Mouse (Mus musculus): ENCODE data around the gene Hist2h2ac.
A peak's percentile ranks its signal among the peaks of the same experiment; 100 is the strongest.
"Not testable (repeated sequence)": the region's sequence is repeated elsewhere in the genome, so short reads cannot be mapped to it uniquely, and the experiment has no call there.

Gene Hist2h2ac

DNA sequence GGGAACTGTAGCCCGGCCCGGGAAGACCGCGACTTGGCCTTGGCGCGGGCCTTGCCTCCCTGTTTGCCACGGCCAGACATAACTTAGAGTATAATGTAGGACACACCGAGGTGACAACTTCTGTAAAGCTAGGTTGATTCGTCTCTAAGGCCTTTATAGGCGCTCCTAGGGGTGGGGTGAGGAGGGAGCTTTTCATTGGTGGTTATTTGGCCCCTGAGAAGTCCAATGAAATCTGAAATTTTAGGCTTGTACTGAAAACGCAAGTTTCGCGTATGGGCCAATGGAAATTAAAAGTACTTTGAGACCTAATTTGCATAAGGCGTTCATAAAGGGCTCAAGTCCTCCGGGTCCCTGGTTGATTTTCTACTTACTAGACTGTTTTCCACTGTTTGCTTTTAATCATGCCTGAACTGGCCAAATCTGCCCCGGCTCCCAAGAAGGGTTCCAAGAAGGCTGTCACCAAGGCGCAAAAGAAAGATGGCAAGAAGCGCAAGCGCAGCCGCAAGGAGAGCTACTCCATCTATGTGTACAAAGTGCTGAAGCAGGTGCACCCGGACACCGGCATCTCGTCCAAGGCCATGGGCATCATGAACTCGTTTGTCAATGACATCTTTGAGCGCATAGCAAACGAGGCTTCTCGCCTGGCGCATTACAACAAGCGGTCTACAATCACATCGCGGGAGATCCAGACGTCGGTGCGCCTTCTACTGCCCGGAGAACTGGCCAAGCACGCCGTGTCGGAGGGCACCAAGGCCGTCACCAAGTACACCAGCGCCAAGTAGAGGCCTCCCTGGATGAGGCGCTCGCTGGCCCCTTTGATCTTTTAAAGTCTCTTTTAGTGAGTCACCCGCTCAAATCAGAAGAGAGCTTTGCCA is at the start of gene Hist2h2ac, which contains the start of gene Hist2h2be:
TSS of gene Hist2h2ac (minus strand) at position 116 of the 875 bp plus-strand sequence.
TSS of gene Hist2h2be (plus strand) at position 355 of the 875 bp plus-strand sequence.
- DNase-seq (ENCODE audit: low spot score) = peak; percentile 90

DNA sequence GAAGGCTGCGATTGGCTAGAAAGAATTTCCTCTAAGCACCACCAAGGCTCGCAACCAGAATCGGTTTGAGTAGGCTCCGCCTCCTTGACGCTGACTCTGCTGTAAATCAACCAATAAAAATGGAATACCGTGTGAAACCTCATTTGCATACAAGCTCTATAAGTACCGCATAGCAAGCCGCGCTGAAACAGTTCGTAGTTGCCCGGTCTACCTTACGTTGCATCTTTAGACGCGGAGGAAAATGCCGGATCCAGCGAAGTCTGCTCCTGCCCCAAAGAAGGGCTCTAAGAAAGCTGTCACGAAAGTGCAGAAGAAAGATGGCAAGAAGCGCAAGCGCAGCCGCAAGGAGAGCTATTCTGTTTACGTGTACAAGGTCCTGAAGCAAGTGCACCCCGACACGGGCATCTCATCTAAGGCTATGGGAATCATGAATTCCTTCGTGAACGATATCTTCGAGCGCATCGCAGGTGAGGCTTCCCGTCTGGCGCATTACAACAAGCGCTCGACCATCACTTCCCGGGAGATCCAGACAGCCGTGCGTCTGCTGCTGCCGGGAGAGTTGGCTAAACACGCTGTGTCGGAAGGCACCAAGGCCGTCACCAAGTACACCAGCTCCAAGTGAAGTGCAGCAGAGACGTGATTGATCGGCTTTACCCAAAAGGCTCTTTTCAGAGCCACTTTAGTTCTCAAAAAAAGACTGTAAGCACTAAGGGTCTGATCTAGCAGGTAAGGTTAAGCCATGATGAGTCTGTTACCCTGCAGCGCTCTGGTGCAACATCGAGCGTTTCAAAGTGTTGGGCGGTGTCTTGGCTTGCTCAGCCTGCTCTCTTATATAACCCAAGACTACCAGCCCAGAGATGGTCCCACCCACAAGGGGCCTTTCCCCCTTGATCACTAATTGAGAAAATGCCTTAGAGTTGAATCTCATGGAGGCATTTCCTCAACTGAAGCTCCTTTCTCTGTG is 49.1 kb upstream of the Hist2h2ac start, which contains the start of gene Hist2h2bb:
TSS of gene Hist2h2bb (plus strand) at position 242 of the 964 bp plus-strand sequence.
- DNase-seq (ENCODE audit: low spot score) = peak; percentile 98

DNA sequence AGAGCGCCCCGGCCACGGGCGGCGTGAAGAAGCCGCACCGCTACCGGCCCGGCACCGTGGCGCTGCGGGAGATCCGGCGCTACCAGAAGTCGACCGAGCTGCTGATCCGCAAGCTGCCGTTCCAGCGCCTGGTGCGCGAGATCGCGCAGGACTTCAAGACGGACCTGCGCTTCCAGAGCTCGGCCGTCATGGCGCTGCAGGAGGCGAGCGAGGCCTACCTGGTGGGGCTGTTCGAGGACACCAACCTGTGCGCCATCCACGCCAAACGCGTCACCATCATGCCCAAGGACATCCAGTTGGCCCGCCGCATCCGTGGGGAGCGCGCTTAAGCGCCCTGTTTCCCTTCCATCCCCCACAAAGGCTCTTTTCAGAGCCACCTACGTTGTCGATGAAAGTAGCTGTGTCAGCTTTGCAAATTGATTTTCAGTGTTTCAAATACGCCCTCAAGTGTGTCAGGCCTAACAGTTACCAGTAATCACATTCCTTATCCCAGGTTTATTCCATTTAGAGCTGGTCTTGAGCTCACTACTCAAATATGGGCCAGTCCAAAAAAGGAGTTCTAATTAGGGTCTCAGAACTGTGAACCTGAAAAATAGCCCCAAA is 48.2 kb upstream of the Hist2h2ac start:
- DNase-seq (ENCODE audit: low spot score) = not testable (repeated sequence)

DNA sequence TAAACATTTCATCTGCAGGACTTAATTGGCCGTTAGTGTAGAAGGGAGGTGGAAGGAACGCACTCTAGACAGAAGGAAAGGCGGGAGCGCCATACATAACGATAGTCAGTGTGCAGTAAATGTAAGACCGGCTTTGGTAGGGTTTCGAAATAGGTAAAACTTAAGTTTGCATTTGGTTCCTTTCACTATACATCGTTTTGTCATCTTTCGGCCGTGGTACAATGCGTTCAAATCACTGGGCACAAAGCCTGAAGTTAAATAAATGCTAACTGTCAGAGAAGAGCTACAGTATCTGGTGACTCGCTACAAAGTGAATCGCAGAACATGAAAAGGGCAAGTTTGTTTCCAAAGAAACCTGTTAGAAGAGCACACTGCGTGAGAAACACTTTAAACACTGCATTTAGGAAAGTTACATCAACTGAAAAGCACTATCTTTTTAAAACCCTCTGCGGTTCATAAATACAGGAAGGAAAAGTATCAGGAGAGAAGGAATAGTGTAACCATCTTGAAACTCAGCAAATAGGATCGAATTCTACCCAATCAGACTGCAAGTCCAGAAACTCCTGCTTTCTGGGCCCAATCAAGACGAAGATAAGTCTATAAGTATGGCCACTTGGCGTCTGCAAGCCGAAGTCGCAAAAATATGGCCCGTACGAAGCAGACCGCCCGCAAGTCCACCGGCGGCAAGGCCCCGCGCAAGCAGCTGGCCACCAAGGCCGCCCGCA is 47.5 kb upstream of the Hist2h2ac start, which contains the start of gene Hist2h3b:
TSS of gene Hist2h3b (plus strand) at position 604 of the 725 bp plus-strand sequence.
- peak; percentile 90 for DNase-seq (ENCODE audit: low spot score)

DNA sequence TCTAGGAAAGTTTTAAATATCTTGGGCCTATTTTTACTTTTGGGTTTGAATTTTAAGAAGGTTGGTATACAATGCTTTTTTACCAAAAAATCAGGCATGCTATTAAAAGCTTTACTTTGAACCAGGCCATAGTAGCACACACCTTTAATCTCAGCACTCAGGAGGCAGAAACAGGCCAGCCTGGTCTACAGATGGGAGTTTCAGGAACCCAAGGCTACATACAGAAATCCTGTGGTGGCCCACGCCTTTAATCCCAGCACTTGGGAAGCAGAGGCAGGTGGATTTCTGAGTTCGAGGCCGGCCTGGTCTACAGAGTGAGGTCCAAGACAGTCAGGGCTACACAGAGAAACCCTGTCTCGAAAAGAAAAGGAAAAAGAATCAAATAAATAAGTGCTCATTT is 46.9 kb upstream of the Hist2h2ac start:
- DNase-seq (ENCODE audit: low spot score) = no peak

DNA sequence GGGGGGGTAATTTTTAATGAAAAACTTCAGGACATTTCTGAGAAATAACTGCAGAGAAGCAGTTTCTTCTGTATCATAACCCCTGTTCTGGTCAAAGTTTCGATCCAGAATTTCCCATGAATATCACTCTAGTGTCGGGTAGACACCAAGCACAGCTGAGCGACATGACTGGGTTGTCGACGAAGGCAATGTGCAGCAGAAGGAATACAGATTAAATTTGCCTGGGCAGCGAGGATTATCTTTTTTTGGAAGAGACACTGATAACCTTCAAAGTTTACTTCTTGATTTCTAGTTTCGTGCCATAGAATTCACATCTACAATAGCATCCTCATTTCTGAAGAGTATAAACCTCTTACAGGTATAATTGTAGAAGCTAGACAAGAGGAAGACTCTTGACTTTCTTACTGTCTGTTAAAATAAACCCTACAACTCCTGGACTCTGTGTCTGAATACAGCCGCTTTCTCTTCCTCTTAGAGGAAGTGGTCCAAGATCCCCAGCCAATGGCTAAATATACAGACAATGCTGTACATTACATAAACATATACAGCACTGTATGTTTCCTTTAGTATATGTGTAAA is 45.5 kb upstream of the Hist2h2ac start:
- DNase-seq (ENCODE audit: low spot score) = no peak

DNA sequence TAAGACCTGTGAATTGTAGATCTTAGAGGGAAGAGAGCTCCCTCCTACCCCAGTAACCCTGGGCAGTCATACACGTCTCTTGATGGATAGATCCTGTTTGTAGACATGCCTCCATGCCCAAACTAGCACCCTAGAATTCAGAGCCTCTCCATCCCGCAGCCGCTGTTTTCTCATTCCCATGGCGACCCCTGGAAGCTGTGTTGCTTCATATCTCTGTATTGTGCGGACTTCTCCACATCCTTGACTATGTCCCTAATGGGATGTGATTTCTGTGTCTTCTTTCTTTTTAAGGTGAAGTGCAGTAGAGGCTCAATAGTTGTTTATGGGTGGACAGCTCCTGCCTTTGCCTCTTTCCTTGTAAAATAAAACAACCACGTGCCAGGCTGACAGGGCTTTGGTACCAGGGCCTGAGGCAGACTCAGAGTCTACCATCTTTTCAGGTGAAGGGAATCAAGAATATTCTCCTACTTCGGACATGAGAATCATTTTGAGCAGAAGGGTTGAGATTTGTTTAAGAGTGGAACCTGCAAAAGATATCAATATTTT is 43.8 kb upstream of the Hist2h2ac start:
- no peak for DNase-seq (ENCODE audit: low spot score)

DNA sequence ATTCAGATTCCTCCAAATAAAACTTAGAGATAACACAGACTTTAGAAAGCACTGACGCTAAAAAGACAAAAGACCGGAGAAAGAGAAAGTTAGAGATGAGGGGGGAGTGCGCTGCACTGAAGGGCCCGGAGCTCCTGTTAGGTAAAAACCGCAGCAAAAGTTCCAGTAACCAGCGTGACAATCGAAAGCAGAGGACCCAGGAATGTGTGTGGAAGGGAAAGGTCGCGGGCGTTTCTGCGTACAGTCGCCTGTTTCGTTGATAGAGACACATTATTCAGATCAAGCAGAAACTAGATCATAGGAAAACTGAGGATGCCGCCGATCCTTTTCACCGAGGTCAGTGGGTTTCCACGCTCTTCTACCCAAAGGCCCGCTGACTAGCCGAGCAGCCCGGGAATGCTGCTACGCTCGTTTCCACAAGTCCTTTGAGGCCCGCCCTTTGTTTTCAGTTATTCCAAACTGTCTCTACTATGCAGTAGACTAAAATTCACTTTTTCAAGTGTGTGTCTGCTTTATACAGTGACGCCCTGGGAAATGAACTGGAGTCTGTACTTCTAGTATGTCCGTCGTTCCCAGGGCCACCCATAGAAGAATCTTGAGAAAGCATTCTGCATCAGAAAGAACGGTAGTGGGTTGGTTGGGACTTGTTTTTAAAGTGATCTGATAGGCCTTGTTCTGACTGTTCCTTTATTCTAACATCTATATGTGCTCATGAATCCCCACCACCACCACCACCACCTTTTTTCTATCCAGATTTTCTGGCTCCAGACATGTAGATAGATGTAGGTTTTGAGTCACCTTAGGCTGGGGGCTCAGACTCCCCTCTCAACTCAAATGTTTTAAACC is 43.1 kb upstream of the Hist2h2ac start:
- DNase-seq (ENCODE audit: low spot score) = peak; percentile 61

DNA sequence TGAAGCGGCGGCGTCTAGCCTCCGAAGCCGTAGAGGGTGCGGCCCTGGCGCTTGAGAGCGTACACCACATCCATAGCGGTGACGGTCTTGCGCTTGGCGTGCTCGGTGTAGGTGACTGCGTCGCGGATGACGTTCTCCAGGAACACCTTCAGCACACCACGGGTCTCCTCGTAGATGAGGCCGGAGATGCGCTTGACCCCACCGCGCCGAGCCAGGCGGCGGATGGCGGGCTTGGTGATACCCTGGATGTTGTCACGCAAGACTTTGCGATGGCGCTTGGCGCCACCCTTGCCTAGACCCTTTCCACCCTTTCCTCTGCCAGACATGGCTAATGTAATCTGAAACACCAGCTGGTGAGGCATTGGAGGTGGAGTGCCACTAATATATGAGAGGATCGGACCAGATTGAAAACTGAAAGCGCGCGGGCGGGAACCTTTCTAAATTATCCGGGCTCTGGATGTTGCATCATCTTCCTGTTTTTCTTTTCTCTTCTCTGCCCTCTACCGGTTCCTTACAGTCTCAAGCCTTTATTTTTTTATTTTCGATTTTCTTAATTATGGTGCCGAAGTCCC is 42.4 kb upstream of the Hist2h2ac start, which contains the start of gene Hist2h4:
TSS of gene Hist2h4 (minus strand) at position 333 of the 572 bp plus-strand sequence.
- peak; percentile 91 for DNase-seq (ENCODE audit: low spot score)

DNA sequence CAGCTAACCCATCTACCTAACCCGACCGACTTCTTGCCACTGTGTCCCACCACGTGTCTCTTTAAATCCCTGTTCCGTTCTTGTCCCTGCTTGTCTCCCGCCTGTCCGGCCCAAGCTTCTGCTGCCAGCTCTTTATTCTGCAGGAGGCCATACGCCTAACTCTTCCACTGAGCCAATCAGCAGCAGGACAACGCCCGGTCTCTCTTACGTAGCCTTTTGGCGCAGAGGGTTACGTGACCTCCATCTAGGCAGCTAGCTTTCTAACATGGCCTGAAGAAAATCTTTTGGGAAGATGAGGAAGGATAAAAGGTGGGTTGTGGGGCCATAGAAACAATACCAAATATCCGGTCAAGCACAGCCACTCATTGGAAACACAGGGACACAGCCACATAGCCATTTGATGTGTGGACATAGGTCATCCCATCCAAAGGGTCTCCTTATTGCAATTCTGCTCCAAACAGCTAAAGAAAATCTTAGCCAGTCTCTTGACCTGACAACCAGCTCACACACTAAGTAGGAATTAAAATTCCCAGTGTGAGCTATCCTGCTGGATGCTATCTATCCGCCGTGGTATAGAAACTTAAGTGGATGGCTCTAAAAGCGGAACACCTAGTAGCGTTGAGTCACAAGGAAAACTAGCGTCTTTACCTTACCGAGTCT is 41.7 kb upstream of the Hist2h2ac start:
- DNase-seq (ENCODE audit: low spot score) = peak; percentile 92

DNA sequence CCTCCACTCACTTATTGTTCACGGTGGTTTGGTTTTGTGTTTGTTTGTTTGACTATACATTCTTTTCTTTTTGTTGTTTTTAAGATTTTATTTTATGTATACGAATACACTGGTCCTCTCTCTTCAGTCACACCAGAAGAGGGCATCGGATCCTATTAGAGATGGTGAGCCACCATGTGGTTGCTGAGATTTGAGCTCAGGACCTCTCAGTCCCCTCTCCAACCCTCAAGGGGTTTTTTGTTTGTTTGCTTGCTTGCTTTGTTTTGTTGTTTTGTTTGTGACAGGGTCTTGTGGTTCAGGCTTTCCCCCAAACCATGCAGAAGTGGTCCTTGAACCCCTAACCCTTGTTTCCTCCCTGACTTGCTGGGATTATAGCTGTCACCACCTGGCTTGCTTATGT is 40.9 kb upstream of the Hist2h2ac start:
- no peak for DNase-seq (ENCODE audit: low spot score)

DNA sequence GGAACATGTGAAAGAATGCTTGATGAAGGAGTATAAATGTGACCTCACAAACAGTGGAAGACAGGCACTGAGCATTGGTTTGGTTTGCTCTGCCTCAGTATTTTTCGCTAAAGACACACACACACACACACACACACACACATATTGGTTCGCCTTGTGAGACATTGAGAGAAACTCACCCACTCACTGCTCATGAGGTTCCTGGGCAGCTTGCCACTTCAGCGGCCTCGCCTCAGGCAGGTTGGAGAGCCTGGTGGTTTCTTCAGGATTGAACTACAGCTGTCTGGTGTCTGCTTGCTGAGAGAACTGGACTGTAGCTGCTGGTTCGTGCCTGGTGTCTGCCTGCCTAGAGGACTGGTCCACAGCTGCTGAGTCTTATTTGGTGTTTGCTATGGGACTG is 39.5 kb upstream of the Hist2h2ac start:
- DNase-seq (ENCODE audit: low spot score) = no peak

DNA sequence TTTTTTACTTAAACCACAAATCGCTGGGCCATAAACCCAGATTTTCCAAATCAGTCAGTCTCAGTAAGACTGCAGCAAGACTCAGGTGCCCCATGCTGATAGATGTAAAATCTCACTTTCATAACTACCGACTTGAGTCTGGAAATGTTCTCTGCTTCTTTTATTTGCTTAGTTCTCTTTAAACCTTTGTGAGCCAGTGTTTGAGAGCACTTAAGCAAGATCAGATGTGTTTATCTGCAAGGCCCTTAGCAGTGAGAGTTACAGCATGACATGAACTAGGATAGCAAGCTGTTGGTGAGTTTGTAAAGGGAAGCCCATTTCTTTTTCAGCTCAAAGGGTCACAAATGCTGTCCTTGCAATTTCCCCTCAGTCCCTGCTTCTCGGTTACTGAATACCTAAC is 36.5 kb upstream of the Hist2h2ac start:
- no peak for DNase-seq (ENCODE audit: low spot score)

DNA sequence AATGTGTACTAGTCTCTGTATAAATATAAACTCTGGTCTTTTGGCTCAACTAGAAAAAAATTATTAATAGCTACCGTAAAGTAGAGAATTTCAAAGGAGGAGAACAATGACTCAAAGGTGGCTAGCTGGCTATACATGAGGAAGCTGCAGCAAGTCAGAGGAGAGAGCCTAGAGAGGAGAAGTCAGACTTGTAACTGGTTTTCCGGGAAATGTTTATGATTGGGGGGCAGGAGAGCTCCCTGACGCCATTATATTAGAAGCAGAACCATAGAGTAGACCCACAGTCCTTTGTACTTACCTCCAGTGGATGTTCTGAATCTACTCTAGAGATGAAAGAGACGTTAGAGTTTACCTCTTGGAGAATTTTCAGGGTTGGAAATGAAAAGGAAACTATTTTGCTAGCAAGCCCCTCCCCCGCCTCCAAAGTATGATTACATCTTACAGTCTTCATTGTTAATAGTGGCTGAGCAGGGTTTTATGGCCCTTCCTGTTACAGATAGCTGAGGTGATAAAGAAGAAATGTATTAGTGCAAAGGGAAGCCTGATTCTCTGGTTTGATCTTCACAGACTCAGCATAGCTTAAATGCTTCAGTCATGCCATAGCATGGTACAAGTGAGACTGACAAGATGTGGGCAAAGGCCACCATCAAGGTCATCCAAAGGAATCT is 35.4 kb upstream of the Hist2h2ac start:
- DNase-seq (ENCODE audit: low spot score) = no peak

DNA sequence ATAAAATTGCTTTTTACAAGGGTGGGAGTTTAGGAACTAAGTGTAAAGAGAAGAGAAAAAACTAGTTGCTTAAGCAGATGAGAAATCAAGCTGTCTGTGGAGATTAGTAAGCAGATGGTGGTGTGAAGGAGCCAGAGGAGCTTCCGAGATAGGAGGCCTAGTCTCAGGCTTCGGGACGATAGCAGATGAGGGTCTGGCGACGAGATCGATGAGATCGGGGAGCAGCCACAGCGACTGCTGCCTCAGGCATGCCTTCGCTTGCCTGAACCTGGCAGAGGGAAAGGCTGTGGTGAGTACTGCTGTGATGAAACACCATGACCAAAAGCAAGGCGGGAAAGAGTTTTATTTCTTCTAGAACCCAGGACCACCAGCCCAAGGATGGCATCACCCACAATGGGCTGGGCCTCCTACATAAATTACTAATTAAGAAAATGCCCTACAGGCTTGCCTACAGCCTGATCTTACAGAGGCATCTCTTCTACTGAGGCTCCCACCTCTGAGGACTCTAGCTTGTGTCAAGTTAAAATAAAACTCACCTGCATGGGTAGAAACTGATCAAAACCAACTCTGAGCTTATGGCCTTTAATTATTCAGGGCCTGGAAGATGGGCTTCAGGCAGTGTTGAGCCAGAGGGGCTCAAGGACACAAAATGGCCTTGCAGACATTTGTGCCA is 34.1 kb upstream of the Hist2h2ac start:
- DNase-seq (ENCODE audit: low spot score) = peak; percentile 80

DNA sequence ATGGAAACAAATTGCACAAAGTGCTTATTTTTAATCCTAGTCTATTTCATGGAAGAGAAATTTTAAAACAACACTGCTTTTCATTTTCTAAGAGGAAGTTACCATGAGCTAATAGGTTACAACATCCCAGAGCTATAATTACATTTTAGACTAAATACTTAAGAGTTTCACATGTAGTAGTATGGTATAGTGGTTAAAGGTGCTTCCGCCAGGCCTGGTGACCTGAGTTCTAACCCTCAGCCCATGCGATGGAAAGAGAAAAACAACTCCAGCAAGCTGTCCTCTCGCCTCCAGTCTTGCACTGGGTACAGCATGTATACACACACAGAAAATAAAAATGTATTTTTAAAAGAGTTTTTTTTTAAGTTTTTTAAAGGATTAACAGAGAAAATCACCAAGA is 31.1 kb upstream of the Hist2h2ac start:
- DNase-seq (ENCODE audit: low spot score) = no peak

DNA sequence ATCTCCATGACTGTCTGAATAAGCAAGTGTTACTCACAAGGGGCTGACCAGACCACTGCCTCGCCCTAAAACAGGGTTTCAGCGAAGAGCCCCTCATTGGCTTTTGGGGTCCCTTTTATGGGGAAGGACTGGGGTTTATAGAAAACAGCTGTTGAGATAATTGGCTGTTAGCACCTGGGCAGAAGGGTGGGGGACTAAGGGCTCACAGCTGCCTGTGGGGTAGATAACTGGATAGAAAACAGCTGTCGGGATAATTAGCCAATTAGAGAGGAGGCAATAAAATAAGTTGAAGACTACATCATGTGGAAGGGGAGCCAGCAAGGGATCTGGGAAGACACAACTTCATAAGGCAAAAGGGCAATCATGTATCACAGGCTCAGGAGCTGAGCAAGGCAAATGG is 30.2 kb upstream of the Hist2h2ac start:
- no peak for DNase-seq (ENCODE audit: low spot score)

DNA sequence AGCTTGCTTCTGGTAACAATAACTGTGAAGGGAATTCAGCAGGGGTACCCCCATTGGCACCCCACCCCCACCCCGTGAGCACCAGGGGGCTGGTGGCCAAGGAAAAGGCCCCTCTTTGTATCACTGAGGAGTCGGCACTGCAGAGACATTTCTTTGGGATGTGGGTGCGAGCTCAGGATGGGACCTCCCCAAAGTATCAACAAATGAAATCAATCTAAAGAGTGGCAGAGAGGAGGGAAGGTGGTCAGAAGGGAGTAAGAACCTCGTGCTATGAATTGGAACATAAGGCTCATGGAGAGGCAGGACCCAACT is 28.3 kb upstream of the Hist2h2ac start:
- no peak for DNase-seq (ENCODE audit: low spot score)
